Mouse (Mus musculus): ENCODE data around the gene Slx4ip. TPM values are rescaled to one million over a fixed set of nuclear protein-coding genes. Genes with fewer than 3 reads are reported as not detected.

The Slx4ip gene
- polyA plus RNA-seq, 1 experiment from 2014 or later = 5.8 TPM

DNA sequence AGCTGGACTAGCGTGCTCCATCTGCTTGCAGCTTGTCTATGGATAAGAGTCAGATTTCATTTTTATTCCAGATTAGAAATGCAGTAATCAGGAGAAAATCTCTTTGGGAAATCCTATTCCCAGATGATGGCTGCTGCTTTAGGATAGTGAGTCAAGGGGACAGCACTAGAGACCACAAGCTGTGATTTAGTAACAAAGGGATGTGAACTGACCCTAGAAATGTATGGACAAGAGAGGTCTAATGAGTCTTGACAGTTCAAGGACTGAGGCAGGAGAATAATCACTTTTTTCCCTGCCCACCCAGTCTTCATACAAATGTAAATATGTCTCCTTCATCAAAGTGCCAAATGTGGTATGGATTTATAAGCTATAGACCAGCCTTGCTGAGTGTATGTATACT lies 172.8 kb downstream of the Slx4ip start:
- Histone ChIP-seq H3K27me3 (replicated peaks; ENCODE audit: control insufficient read depth, insufficient read depth, low read length) (no peaks in the 10 kb centered on the region), H3K9me3 (ENCODE audit: control insufficient read depth, low read length) (no peaks in the 10 kb centered on the region), H3K4me1 (replicated peaks; ENCODE audit: control insufficient read depth, insufficient read depth, low read length) (no peaks in the 10 kb centered on the region), H3K4me2 (ENCODE audit: low read length) (no peak overlapping the region), H3K9ac (ENCODE audit: low read length) (no peak overlapping the region), H3K27ac (ENCODE audit: low read depth) (no peak overlapping the region), H3K4me3 (ENCODE audit: low read depth, low read length) (no peak overlapping the region), H3K36me3 (ENCODE audit: control insufficient read depth, insufficient read depth, low read length) (no peaks in the 10 kb centered on the region)
- no peak for ATAC-seq (replicated peaks; ENCODE audit: low FRiP score, low TSS enrichment, low read depth)
- 91% methylated on average over 1 of the region's 1 CpGs for WGBS
- no peak for DNase-seq (ENCODE audit: low spot score)

GRCm38 (mm10) chr2:137064513-137064912 lies 173.5 kb downstream of the Slx4ip start:
- 77% methylated on average over 3 of the region's 3 CpGs for WGBS
- ATAC-seq (replicated peaks; ENCODE audit: low FRiP score, low TSS enrichment, low read depth) = no peak
- Histone ChIP-seq H3K36me3 (ENCODE audit: control insufficient read depth, insufficient read depth, low read length) (no peaks in the 10 kb centered on the region), H3K4me1 (replicated peaks; ENCODE audit: control insufficient read depth, insufficient read depth, low read length) (no peaks in the 10 kb centered on the region), H3K4me3 (ENCODE audit: low read depth, low read length) (no peak overlapping the region), H3K9me3 (ENCODE audit: control insufficient read depth, low read length) (no peaks in the 10 kb centered on the region), H3K9ac (ENCODE audit: low read length) (no peak overlapping the region), H3K27ac (ENCODE audit: low read depth) (no peak overlapping the region), H3K27me3 (replicated peaks; ENCODE audit: control insufficient read depth, insufficient read depth, low read length) (no peaks in the 10 kb centered on the region), H3K4me2 (ENCODE audit: low read length) (no peak overlapping the region)
- DNase-seq (ENCODE audit: low spot score) = no peak

GRCm38 (mm10) chr2:137067479-137068110 lies 176.6 kb downstream of the Slx4ip start:
- H3K27me3 ChIP-seq (replicated peaks; ENCODE audit: control insufficient read depth, insufficient read depth, low read length) = no peaks in the 10 kb centered on the region
- no peak for ATAC-seq (replicated peaks; ENCODE audit: low FRiP score, low TSS enrichment, low read depth)
- H3K4me2 ChIP-seq (ENCODE audit: low read length) = no peak overlapping the region
- no peak overlapping the region for H3K9ac ChIP-seq (ENCODE audit: low read length)
- WGBS = 74% methylated on average over 10 of the region's 10 CpGs
- no peak overlapping the region for H3K4me3 ChIP-seq (ENCODE audit: low read depth, low read length)
- DNase-seq (ENCODE audit: low spot score) = peak; percentile 34
- no peaks in the 10 kb centered on the region for H3K9me3 ChIP-seq (ENCODE audit: control insufficient read depth, low read length)
- H3K36me3 ChIP-seq (ENCODE audit: control insufficient read depth, insufficient read depth, low read length) = no peaks in the 10 kb centered on the region
- H3K27ac ChIP-seq (ENCODE audit: low read depth) = no peak overlapping the region
- no peaks in the 10 kb centered on the region for H3K4me1 ChIP-seq (replicated peaks; ENCODE audit: control insufficient read depth, insufficient read depth, low read length)

GRCm38 (mm10) chr2:137073473-137074312 lies 182.7 kb downstream of the Slx4ip start:
- Histone ChIP-seq H3K4me1 (replicated peaks; ENCODE audit: control insufficient read depth, insufficient read depth, low read length) (no peaks in the 10 kb centered on the region), H3K4me3 (ENCODE audit: low read depth, low read length) (no peak overlapping the region), H3K4me2 (ENCODE audit: low read length) (no peak overlapping the region), H3K36me3 (ENCODE audit: control insufficient read depth, insufficient read depth, low read length) (no peaks in the 10 kb centered on the region), H3K9ac (ENCODE audit: low read length) (no peak overlapping the region), H3K27me3 (replicated peaks; ENCODE audit: control insufficient read depth, insufficient read depth, low read length) (no peaks in the 10 kb centered on the region), H3K9me3 (ENCODE audit: control insufficient read depth, low read length) (no peaks in the 10 kb centered on the region), H3K27ac (ENCODE audit: low read depth) (no peak overlapping the region)
- 44% methylated on average over 16 of the region's 16 CpGs for WGBS
- DNase-seq (ENCODE audit: low spot score) (peak; percentile 52), ATAC-seq (replicated peaks; ENCODE audit: low FRiP score, low TSS enrichment, low read depth) (peak; percentile 55; the same call in 1 of the 2 replicates)

DNA sequence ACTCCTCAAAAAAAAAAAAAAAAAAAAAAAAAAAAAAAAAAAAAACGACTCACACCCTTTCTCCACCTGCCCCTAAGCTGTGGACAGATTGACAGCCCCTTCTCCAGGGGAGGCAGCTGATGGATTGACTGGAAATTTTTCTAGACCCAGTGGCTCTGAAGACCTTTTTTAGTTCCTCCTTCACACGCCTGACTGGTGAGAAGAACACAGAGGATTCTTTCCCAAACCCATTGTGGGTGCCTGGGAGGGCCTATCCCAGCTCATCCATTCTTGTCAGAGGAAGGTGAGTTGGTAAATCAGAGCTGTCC lies 183.2 kb downstream of the Slx4ip start:
- Histone ChIP-seq H3K4me1 (replicated peaks; ENCODE audit: control insufficient read depth, insufficient read depth, low read length) (no peaks in the 10 kb centered on the region), H3K4me2 (ENCODE audit: low read length) (no peak overlapping the region), H3K9ac (ENCODE audit: low read length) (no peak overlapping the region), H3K4me3 (ENCODE audit: low read depth, low read length) (no peak overlapping the region), H3K27me3 (replicated peaks; ENCODE audit: control insufficient read depth, insufficient read depth, low read length) (no peaks in the 10 kb centered on the region), H3K9me3 (ENCODE audit: control insufficient read depth, low read length) (no peaks in the 10 kb centered on the region), H3K36me3 (ENCODE audit: control insufficient read depth, insufficient read depth, low read length) (no peaks in the 10 kb centered on the region), H3K27ac (ENCODE audit: low read depth) (no peak overlapping the region)
- 34% methylated on average over 2 of the region's 2 CpGs for WGBS
- DNase-seq (ENCODE audit: low spot score) (no peak), ATAC-seq (replicated peaks; ENCODE audit: low FRiP score, low TSS enrichment, low read depth) (no peak)

- no peak overlapping the region for H3K9ac ChIP-seq (ENCODE audit: low read length)
- 64% methylated on average over 4 of the region's 4 CpGs for WGBS
- H3K4me1 ChIP-seq (replicated peaks; ENCODE audit: control insufficient read depth, insufficient read depth, low read length) = peaks cover 15% of the 10 kb centered on the region
- no peak overlapping the region for H3K4me2 ChIP-seq (ENCODE audit: low read length)
- DNase-seq (ENCODE audit: low spot score) (no peak), ATAC-seq (replicated peaks; ENCODE audit: low FRiP score, low TSS enrichment, low read depth) (no peak)
- H3K9me3 ChIP-seq (ENCODE audit: control insufficient read depth, low read length) = no peaks in the 10 kb centered on the region
- no peak overlapping the region for H3K27ac ChIP-seq (ENCODE audit: low read depth)
- H3K36me3 ChIP-seq (ENCODE audit: control insufficient read depth, insufficient read depth, low read length) = peaks cover 18% of the 10 kb centered on the region
- H3K27me3 ChIP-seq (replicated peaks; ENCODE audit: control insufficient read depth, insufficient read depth, low read length) = no peaks in the 10 kb centered on the region
- H3K4me3 ChIP-seq (ENCODE audit: low read depth, low read length) = no peak overlapping the region
These were observed 187.8 kb downstream of the Slx4ip start for GRCm38 (mm10) chr2:137078771-137079170.

DNA sequence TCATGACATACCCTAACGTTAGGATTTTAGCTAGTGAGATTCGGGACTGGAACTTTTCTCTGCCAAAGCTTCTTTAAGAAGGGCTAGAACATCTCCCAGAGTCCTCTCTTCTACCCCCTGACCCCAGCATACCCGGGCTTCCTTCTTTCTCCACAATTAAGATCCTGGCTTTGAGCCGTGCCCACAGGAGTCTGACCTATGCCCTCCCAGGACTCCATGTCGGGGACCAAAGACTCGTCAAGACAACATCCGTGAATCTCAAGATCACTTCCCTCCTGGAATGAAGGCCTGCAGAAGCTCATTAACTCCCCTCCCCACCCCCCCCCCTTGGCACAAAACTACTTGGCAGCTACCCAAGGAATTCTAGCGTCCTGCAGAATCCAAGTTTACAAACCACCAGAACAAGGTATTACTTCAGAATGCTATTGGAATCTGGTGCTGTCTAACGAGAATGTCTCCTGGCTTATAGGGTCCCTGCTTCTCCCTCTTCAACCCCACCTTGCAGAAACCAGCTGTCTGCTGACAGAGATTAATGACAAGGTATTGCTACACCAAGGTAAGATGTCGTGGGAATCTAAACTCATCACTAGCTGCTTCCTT lies 188.8 kb downstream of the Slx4ip start:
- DNase-seq (ENCODE audit: low spot score) = no peak
- H3K4me3 ChIP-seq (ENCODE audit: low read depth, low read length) = no peak overlapping the region
- peaks cover 15% of the 10 kb centered on the region for H3K4me1 ChIP-seq (replicated peaks; ENCODE audit: control insufficient read depth, insufficient read depth, low read length)
- H3K4me2 ChIP-seq (ENCODE audit: low read length) = no peak overlapping the region
- H3K9me3 ChIP-seq (ENCODE audit: control insufficient read depth, low read length) = no peaks in the 10 kb centered on the region
- no peak overlapping the region for H3K9ac ChIP-seq (ENCODE audit: low read length)
- no peaks in the 10 kb centered on the region for H3K27me3 ChIP-seq (replicated peaks; ENCODE audit: control insufficient read depth, insufficient read depth, low read length)
- peaks cover 28% of the 10 kb centered on the region for H3K36me3 ChIP-seq (ENCODE audit: control insufficient read depth, insufficient read depth, low read length)
- ATAC-seq (replicated peaks; ENCODE audit: low FRiP score, low TSS enrichment, low read depth) = peak; percentile 29; the same call in 1 of the 2 replicates
- 17% methylated on average over 10 of the region's 10 CpGs for WGBS
- peak overlapping the region; percentile 51; the same call in 1 of the 2 replicates for H3K27ac ChIP-seq (ENCODE audit: low read depth)

- no peak overlapping the region for H3K4me2 ChIP-seq (ENCODE audit: low read length)
- H3K4me3 ChIP-seq (ENCODE audit: low read depth, low read length) = no peak overlapping the region
- H3K27me3 ChIP-seq (replicated peaks; ENCODE audit: control insufficient read depth, insufficient read depth, low read length) = no peaks in the 10 kb centered on the region
- H3K4me1 ChIP-seq (replicated peaks; ENCODE audit: control insufficient read depth, insufficient read depth, low read length) = peaks cover 15% of the 10 kb centered on the region
- H3K36me3 ChIP-seq (ENCODE audit: control insufficient read depth, insufficient read depth, low read length) = peaks cover 35% of the 10 kb centered on the region
- no peak for DNase-seq (ENCODE audit: low spot score)
- H3K27ac ChIP-seq (ENCODE audit: low read depth) = no peak overlapping the region
- WGBS = 70% methylated on average over 6 of the region's 6 CpGs
- ATAC-seq (replicated peaks; ENCODE audit: low FRiP score, low TSS enrichment, low read depth) = 0 out of 2 replicates have a peak, but pooled peaks have one; percentile 17
- no peaks in the 10 kb centered on the region for H3K9me3 ChIP-seq (ENCODE audit: control insufficient read depth, low read length)
- H3K9ac ChIP-seq (ENCODE audit: low read length) = no peak overlapping the region
These were observed 189.4 kb downstream of the Slx4ip start for GRCm38 (mm10) chr2:137080468-137080867.

All from intestine, embryonic 14.5 days (tissue).